Mouse (Mus musculus) cortical plate, adult 2 months (tissue): ENCODE measurements around the gene Med13l.

Experiments
- CTCF ChIP-seq: fragments of 200-500 bp; IDR thresholded peaks from 2 replicates; pipeline ENCODE4 v1.5.1; 2011; ENCODE audit warnings: mild to moderate bottlenecking, control low read depth, low read length; ENCODE audit not compliant: insufficient read depth; ENCODE audit errors: extremely low read depth
- POLR2A ChIP-seq: fragments of 200-500 bp; IDR thresholded peaks from 2 replicates; pipeline ENCODE4 v1.6.1; 2011; ENCODE audit warnings: mild to moderate bottlenecking, low read length, control low read depth; ENCODE audit not compliant: insufficient read depth; ENCODE audit errors: extremely low read depth

DNA sequence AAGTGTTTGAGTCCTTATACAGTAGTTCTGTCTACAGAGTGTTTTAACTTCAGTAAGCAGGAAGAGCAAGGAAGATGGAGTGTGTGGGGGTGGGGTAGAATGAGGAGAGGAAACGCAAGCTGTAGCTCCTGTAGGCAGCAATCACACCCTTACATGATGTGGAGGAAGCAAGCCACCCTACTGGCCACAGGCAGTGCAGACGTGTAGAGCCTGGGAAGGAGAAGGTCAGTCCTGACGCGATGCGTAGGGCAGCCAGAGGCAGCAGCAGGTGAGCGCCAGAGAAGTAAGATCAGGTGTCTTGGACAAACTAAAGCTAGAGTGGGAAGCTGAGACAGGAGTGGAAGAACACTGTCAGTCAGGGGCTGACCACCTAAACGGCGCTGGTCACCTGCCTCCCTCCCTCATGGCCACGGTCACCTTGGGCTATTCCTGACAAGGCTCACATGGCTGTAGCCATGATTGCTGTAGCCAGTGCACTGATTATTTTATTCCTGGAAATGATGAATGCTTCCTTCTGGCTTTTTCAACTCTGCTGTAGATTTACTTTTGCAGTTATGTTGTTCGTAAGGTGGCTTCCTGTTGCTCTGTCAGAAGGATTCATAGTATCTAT is 84.8 kb downstream of the Med13l start:
- no peak for TF ChIP-seq CTCF
- TF ChIP-seq POLR2A: no peak
